Mouse (Mus musculus) lung, embryonic 15.5 days (tissue): ENCODE results near the gene Rhebl1. TPM values are rescaled to one million over a fixed set of nuclear protein-coding genes. Genes with fewer than 3 reads are reported as not detected.
"Not testable (repeated sequence)": the region's sequence is repeated elsewhere in the genome, so short reads cannot be mapped to it uniquely, and the experiment has no call there.

ENCODE experiments used
- ATAC-seq: fragments of 200-750 bp; cut with Nextera tagmentation; 2 replicates; pipeline ENCODE4 v1.8.0; 2017; ENCODE audit warnings: moderate number of reproducible peaks, borderline replicate concordance; ENCODE audit not compliant: low FRiP score, low TSS enrichment; ENCODE audit errors: extremely low read depth
- H3K27ac ChIP-seq: fragments of 300-500 bp; sonication (generic); 2 replicates; pipeline ENCODE4 v1.5.1; 2015; ENCODE audit warnings: moderate library complexity, mild to moderate bottlenecking, inconsistent platforms
- H3K27me3 ChIP-seq: fragments of 300-500 bp; sonication (generic); 2 replicates; pipeline ENCODE4 v1.6.1; 2015; ENCODE audit warnings: inconsistent platforms
- H3K36me3 ChIP-seq: fragments of 300-500 bp; sonication (generic); 2 replicates; pipeline ENCODE4 v1.6.1; 2015; ENCODE audit warnings: inconsistent platforms
- H3K4me1 ChIP-seq: fragments of 300-500 bp; sonication (generic); 2 replicates; pipeline ENCODE4 v1.6.1; 2015; ENCODE audit warnings: inconsistent platforms
- H3K4me2 ChIP-seq: fragments of 300-500 bp; sonication (generic); 2 replicates; pipeline ENCODE4 v1.6.1; 2015; ENCODE audit warnings: inconsistent platforms, mild to moderate bottlenecking, moderate library complexity
- H3K4me3 ChIP-seq: fragments of 300-500 bp; sonication (generic); 2 replicates; pipeline ENCODE4 v1.5.1; 2015; ENCODE audit warnings: mild to moderate bottlenecking, inconsistent platforms
- H3K9ac ChIP-seq: fragments of 300-500 bp; sonication (generic); 2 replicates; pipeline ENCODE4 v1.6.1; 2015; ENCODE audit warnings: inconsistent platforms
- H3K9me3 ChIP-seq: fragments of 300-500 bp; sonication (generic); 2 replicates; pipeline ENCODE4 v1.6.1; 2016; ENCODE audit warnings: inconsistent platforms
- WGBS: fragments of 180-500 bp; shearing (Covaris S2); methylation state at CpG from one replicate; pipeline ENCODE4 v1.1.7; 2015; 5-methylcytosine and 5-hydroxymethylcytosine counted together
- polyA plus RNA-seq: library from polyadenylated mRNA; unstranded; fragments of >200 nt; fragmentation: Nextera tagmentation; extraction: Ambion mirVana; gene quantifications from 2 replicates; pipeline ENCODE4 v1.2.1, GENCODE M21; 2015

Rhebl1 gene
- polyA plus RNA-seq = 9.9 and 11.6 TPM in 2 replicates

GRCm38 (mm10) chr15:98893940-98894745 lies at the start of gene Rhebl1:
TSS of gene Rhebl1 (minus strand) at chr15:98894540.
- H3K4me2 ChIP-seq = peak within 1 kb of the TSS; percentile 100
- H3K27me3 ChIP-seq = peaks cover 78% of the 10 kb centered on the region
- no peak for ATAC-seq
- peaks cover 51% of the 10 kb centered on the region for H3K4me1 ChIP-seq
- no peaks in the 10 kb centered on the region for H3K36me3 ChIP-seq
- peak within 1 kb of the TSS; percentile 54 for H3K4me3 ChIP-seq
- H3K9ac ChIP-seq = peak within 1 kb of the TSS; percentile 46
- H3K9me3 ChIP-seq = no peaks in the 10 kb centered on the region
- WGBS = 1% methylated on average over 77 of the region's 77 CpGs
- H3K27ac ChIP-seq = no peak within 1 kb of the TSS

GRCm38 (mm10) chr15:98943133-98943532 lies 48.8 kb upstream of the Rhebl1 start:
- no peak overlapping the region for H3K4me2 ChIP-seq
- WGBS = 56% methylated on average over 4 of the region's 4 CpGs
- no peak for ATAC-seq
- H3K27me3 ChIP-seq = no peaks in the 10 kb centered on the region
- no peaks in the 10 kb centered on the region for H3K9me3 ChIP-seq
- H3K4me1 ChIP-seq = no peaks in the 10 kb centered on the region
- no peak overlapping the region for H3K4me3 ChIP-seq
- H3K9ac ChIP-seq = no peak overlapping the region
- H3K27ac ChIP-seq = no peak overlapping the region
- H3K36me3 ChIP-seq = no peaks in the 10 kb centered on the region

- 63% methylated on average over 4 of the region's 4 CpGs for WGBS
- Histone ChIP-seq H3K9ac (no peak overlapping the region), H3K27ac (no peak overlapping the region), H3K36me3 (no peaks in the 10 kb centered on the region), H3K4me1 (no peaks in the 10 kb centered on the region), H3K27me3 (no peaks in the 10 kb centered on the region), H3K4me3 (no peak overlapping the region), H3K4me2 (no peak overlapping the region), H3K9me3 (no peaks in the 10 kb centered on the region)
- no peak for ATAC-seq
These were observed 47.7 kb upstream of the Rhebl1 start for GRCm38 (mm10) chr15:98942081-98942480.

GRCm38 (mm10) chr15:98941539-98941938 lies 47.2 kb upstream of the Rhebl1 start:
- Histone ChIP-seq H3K4me2 (no peak overlapping the region), H3K36me3 (no peaks in the 10 kb centered on the region), H3K9ac (no peak overlapping the region), H3K27ac (no peak overlapping the region), H3K4me1 (no peaks in the 10 kb centered on the region), H3K9me3 (no peaks in the 10 kb centered on the region), H3K4me3 (no peak overlapping the region), H3K27me3 (no peaks in the 10 kb centered on the region)
- no peak for ATAC-seq
- 62% methylated on average over 2 of the region's 2 CpGs for WGBS

- no peak for ATAC-seq
- no peak overlapping the region for H3K4me3 ChIP-seq
- H3K4me1 ChIP-seq = peaks cover 4% of the 10 kb centered on the region; the same call in 1 of the 2 replicates
- 64% methylated on average over 10 of the region's 10 CpGs for WGBS
- H3K9ac ChIP-seq = no peak overlapping the region
- H3K36me3 ChIP-seq = no peaks in the 10 kb centered on the region
- no peaks in the 10 kb centered on the region for H3K27me3 ChIP-seq
- H3K9me3 ChIP-seq = no peaks in the 10 kb centered on the region
- H3K4me2 ChIP-seq = no peak overlapping the region
- no peak overlapping the region for H3K27ac ChIP-seq
These were observed 46.5 kb upstream of the Rhebl1 start for GRCm38 (mm10) chr15:98940816-98941215.

GRCm38 (mm10) chr15:98934217-98934839 lies 40.0 kb upstream of the Rhebl1 start, which contains the start of gene Tuba1b:
TSS of gene Tuba1b (minus strand) at chr15:98934565.
- Histone ChIP-seq H3K27ac (peak within 1 kb of the TSS; percentile 97), H3K9ac (peak within 1 kb of the TSS; percentile 79), H3K27me3 (no peaks in the 10 kb centered on the region), H3K4me2 (peak within 1 kb of the TSS; percentile 90), H3K4me1 (peaks cover 22% of the 10 kb centered on the region), H3K36me3 (peaks cover 13% of the 10 kb centered on the region), H3K4me3 (peak within 1 kb of the TSS; percentile 72), H3K9me3 (no peaks in the 10 kb centered on the region)
- 2% methylated on average over 47 of the region's 58 CpGs for WGBS
- peak; percentile 98 for ATAC-seq

- H3K9me3 ChIP-seq = no peaks in the 10 kb centered on the region
- H3K27ac ChIP-seq = peak overlapping the region; percentile 97
- WGBS = under 1% methylated on average over 35 of the region's 35 CpGs
These were observed 39.5 kb upstream of the Rhebl1 start for GRCm38 (mm10) chr15:98933833-98934216.

GRCm38 (mm10) chr15:98933004-98933671 lies 38.8 kb upstream of the Rhebl1 start:
- not testable (repeated sequence) for H3K27me3 ChIP-seq, H3K9me3 ChIP-seq
- H3K9ac ChIP-seq = peak overlapping the region; percentile 79
- ATAC-seq = 0 out of 2 replicates have a peak, but pooled peaks have one; percentile 9
- WGBS = 5% methylated on average over 8 of the region's 9 CpGs
- H3K4me1 ChIP-seq = peaks cover 29% of the 10 kb centered on the region
- H3K4me2 ChIP-seq = peak overlapping the region; percentile 90
- H3K27ac ChIP-seq = peak overlapping the region; percentile 97
- H3K36me3 ChIP-seq = peaks cover 13% of the 10 kb centered on the region
- H3K4me3 ChIP-seq = peak overlapping the region; percentile 72

More at GRCm38 (mm10) chr15:98933833-98934216, 39.5 kb upstream of the Rhebl1 start:
- Histone ChIP-seq H3K9ac (peak overlapping the region; percentile 79), H3K4me1 (peaks cover 26% of the 10 kb centered on the region), H3K4me2 (peak overlapping the region; percentile 90), H3K27me3 (no peaks in the 10 kb centered on the region), H3K4me3 (peak overlapping the region; percentile 72), H3K36me3 (peaks cover 13% of the 10 kb centered on the region)
- peak; percentile 84 for ATAC-seq

- 0 out of 2 replicates have a peak overlapping the region, but pooled peaks have one; percentile 3 for H3K9ac ChIP-seq
- H3K4me1 ChIP-seq = peaks cover 27% of the 10 kb centered on the region
These were observed 36.7 kb upstream of the Rhebl1 start for GRCm38 (mm10) chr15:98930998-98931397.

GRCm38 (mm10) chr15:98930017-98930734 lies 35.8 kb upstream of the Rhebl1 start:
- H3K4me3 ChIP-seq = no peak overlapping the region
- peaks cover 19% of the 10 kb centered on the region for H3K4me1 ChIP-seq
- peaks cover 13% of the 10 kb centered on the region for H3K36me3 ChIP-seq
- H3K9me3 ChIP-seq = no peaks in the 10 kb centered on the region
- 39% methylated on average over 8 of the region's 8 CpGs for WGBS
- H3K27me3 ChIP-seq = no peaks in the 10 kb centered on the region
- H3K9ac ChIP-seq = no peak overlapping the region
- no peak overlapping the region for H3K4me2 ChIP-seq
- H3K27ac ChIP-seq = peak overlapping the region; percentile 12; the same call in 1 of the 2 replicates
- no peak for ATAC-seq

More at GRCm38 (mm10) chr15:98930998-98931397, 36.7 kb upstream of the Rhebl1 start:
- peak overlapping the region; percentile 21; the same call in 1 of the 2 replicates for H3K4me2 ChIP-seq
- H3K9me3 ChIP-seq = no peaks in the 10 kb centered on the region
- H3K36me3 ChIP-seq = peaks cover 13% of the 10 kb centered on the region
- no peaks in the 10 kb centered on the region for H3K27me3 ChIP-seq
- no peak overlapping the region for H3K4me3 ChIP-seq
- H3K27ac ChIP-seq = peak overlapping the region; percentile 12
- 62% methylated on average over 3 of the region's 3 CpGs for WGBS
- ATAC-seq = no peak
